Mouse (Mus musculus): ENCODE results near the gene Trim41. TPM values are rescaled to one million over a fixed set of nuclear protein-coding genes. Genes with fewer than 3 reads are reported as not detected.

The Trim41 gene
- total RNA-seq, 1 experiment = 47.8 TPM

DNA sequence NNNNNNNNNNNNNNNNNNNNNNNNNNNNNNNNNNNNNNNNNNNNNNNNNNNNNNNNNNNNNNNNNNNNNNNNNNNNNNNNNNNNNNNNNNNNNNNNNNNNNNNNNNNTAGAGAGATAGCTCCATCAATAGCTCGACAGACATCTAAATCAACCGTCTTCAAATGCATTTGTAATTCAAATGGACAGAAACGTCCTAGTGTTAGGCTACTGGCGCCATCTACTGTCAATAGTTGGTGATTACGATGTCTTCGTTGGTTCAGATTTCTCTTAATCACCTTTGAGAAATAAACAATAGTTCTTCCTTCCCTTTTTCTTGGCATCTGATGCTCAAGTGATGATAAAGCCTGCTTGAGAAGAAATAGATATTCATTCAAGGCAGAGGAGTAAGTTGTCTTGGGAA is 41.9 kb upstream of the Trim41 start:
- peak; percentile 82 for TF ChIP-seq ZC3H11A (IDR thresholded peaks at IDR 0.05; ENCODE audit: borderline replicate concordance, low read depth, low read length)
- no peak for TF ChIP-seq HCFC1 (IDR thresholded peaks at IDR 0.05; ENCODE audit: borderline replicate concordance, insufficient read depth, low read length)
- 0 out of 2 replicates have a peak, but pooled peaks have one; percentile 15 for TF ChIP-seq MAFK (IDR thresholded peaks at IDR 0.05; ENCODE audit: insufficient read depth, low read depth, low read length)
- in situ Hi-C loops (cut with MboI; ENCODE audit: low sequenced_read_pairs in 2 of 2, unreplicated experiment in 2 of 2) = loop anchor here in 1 of 2 experiments (5.0 to 25.0 kb wide), 2 partner anchors 72 to 403 kb away; no protein-coding TSS in a partner anchor
- DNase-seq (ENCODE audit: low read depth, low spot score) = peak; percentile 62

DNA sequence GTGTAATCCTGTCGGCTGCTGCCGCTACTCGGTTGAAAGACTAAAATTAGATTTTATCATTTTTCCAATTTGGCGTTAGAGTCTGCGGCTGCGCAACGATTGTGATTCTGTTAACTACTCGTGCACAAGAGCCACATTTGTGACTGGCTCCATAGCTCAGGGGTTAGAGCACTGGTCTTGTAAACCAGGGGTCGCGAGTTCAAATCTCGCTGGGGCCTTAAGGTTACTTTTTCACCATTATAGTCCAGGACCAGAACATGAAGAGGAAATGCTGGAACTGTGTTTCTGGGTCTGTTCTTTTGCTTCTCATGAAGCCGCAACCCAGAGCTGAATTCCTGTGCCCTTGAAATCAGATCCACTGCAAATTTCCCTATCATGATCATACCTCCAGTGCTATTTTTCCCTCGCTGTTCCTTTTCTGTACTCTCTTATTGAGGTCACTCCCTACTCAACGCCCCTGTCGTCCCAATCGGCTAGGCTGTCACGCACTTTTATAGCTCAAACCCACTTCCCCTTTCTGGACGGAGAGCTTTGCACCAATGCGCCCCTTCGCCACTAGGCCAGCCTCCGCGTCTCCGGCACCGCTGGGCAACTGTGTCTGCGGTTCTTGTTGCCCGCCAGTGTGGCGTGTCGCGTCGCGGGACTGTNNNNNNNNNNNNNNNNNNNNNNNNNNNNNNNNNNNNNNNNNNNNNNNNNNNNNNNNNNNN is 36.5 kb upstream of the Trim41 start:
- peak overlapping the region; percentile 44; the same call in 1 of the 2 replicates for H3K9ac ChIP-seq (ENCODE audit: insufficient read depth, low read depth, low read length, poor library complexity, severe bottlenecking)
- peak; percentile 56 for DNase-seq (ENCODE audit: low read depth, low spot score)
- in situ Hi-C loops (cut with MboI; ENCODE audit: low sequenced_read_pairs in 2 of 2, unreplicated experiment in 2 of 2) = loop anchor here (5.0 to 25.0 kb wide), 2 partner anchors 66 to 409 kb away; no protein-coding TSS in a partner anchor
- no peak overlapping the region for H3K27ac ChIP-seq (ENCODE audit: insufficient read depth, low read depth, low read length, poor library complexity, severe bottlenecking)
- peaks cover 0 to 13% of the 10 kb centered on the region in 2 experiments; a peak in 1 of 4 replicates for H3K4me1 ChIP-seq (ENCODE audit: control insufficient read depth in 2 of 2, insufficient read depth in 2 of 2, low read length in 2 of 2, poor library complexity in 1 of 2)
- TF ChIP-seq MAFK (IDR thresholded peaks at IDR 0.05; ENCODE audit: insufficient read depth, low read depth, low read length) (peak; percentile 95), HCFC1 (IDR thresholded peaks at IDR 0.05; ENCODE audit: borderline replicate concordance, insufficient read depth, low read length) (peak; percentile 65; the same call in 1 of the 2 replicates), ZNF384 (IDR thresholded peaks at IDR 0.05; ENCODE audit: low read depth, low read length) (no peak)
- H3K4me3 ChIP-seq (ENCODE audit: insufficient read depth in 1 of 2, low read depth in 1 of 2, low read length in 2 of 2, poor library complexity in 1 of 2, severe bottlenecking in 1 of 2) = peak overlapping the region; percentile 66 to 76
- H3K36me3 ChIP-seq (ENCODE audit: control insufficient read depth, insufficient read depth, low read length, poor library complexity, severe bottlenecking) = no peaks in the 10 kb centered on the region
- no peaks in the 10 kb centered on the region for H3K9me3 ChIP-seq (ENCODE audit: control insufficient read depth, insufficient read depth, low read depth, low read length)

More for the DNA sequence above, 41.9 kb upstream of the Trim41 start:
- Histone ChIP-seq H3K27ac (ENCODE audit: insufficient read depth, low read depth, low read length, poor library complexity, severe bottlenecking) (no peak overlapping the region), H3K4me1 (ENCODE audit: control insufficient read depth in 2 of 2, insufficient read depth in 2 of 2, low read length in 2 of 2, poor library complexity in 1 of 2) (peaks cover 0 to 7% of the 10 kb centered on the region in 2 experiments; a peak in 2 of 4 replicates), H3K9ac (ENCODE audit: insufficient read depth, low read depth, low read length, poor library complexity, severe bottlenecking) (no peak overlapping the region), H3K4me3 (ENCODE audit: insufficient read depth in 1 of 2, low read depth in 1 of 2, low read length in 2 of 2, poor library complexity in 1 of 2, severe bottlenecking in 1 of 2) (peak overlapping the region in 1 of 2 experiments; percentile 76; a peak in 1 of 4 replicates), H3K36me3 (ENCODE audit: control insufficient read depth, insufficient read depth, low read length, poor library complexity, severe bottlenecking) (no peaks in the 10 kb centered on the region), H3K9me3 (ENCODE audit: control insufficient read depth, insufficient read depth, low read depth, low read length) (no peaks in the 10 kb centered on the region)

DNA sequence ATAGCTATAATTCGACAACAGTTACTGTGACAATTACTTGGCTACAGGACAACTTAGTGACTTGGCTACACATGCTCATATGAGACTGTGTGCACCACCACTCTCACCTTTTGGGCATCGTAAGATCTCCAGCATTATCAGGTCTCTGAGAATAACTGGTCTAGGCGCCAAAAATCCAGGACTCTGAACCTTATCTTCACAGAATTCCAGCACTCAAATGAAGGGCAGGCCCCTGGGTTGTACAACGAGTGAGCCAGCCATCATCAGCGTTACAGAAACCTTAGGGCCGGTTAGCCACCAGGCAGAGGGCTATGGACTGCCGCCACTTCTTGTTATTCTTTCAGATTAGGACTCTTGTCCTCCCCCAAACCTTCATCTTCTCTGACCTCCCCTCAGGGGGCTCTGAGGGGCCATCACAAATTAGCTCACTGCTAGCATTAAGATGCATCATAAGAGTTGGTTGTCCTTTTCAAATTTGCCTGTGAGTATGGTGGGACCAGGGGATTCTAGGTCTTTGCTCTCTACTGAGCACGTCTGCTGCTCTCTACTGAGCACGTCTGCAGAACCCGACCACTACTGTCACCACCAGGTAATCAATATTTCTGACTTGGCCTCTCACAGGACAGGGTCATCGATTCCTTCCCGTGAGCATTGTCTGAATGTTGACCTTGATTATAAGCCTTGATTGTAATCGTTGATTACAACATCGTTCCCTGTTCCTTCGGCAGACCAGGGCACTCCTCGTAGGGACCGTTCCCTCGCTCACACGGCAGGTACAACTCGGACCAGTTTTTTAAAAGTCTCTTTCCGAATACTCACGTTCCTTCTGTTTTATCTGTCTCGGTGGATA is 35.7 kb upstream of the Trim41 start:
- Histone ChIP-seq H3K36me3 (ENCODE audit: control insufficient read depth, insufficient read depth, low read length, poor library complexity, severe bottlenecking) (no peaks in the 10 kb centered on the region), H3K9ac (ENCODE audit: insufficient read depth, low read depth, low read length, poor library complexity, severe bottlenecking) (peak overlapping the region; percentile 44; the same call in 1 of the 2 replicates), H3K9me3 (ENCODE audit: control insufficient read depth, insufficient read depth, low read depth, low read length) (no peaks in the 10 kb centered on the region), H3K27ac (ENCODE audit: insufficient read depth, low read depth, low read length, poor library complexity, severe bottlenecking) (no peak overlapping the region), H3K4me1 (ENCODE audit: control insufficient read depth in 2 of 2, insufficient read depth in 2 of 2, low read length in 2 of 2, poor library complexity in 1 of 2) (peaks cover 0 to 9% of the 10 kb centered on the region in 2 experiments; a peak in 1 of 4 replicates), H3K4me3 (ENCODE audit: insufficient read depth in 1 of 2, low read depth in 1 of 2, low read length in 2 of 2, poor library complexity in 1 of 2, severe bottlenecking in 1 of 2) (peak overlapping the region; percentile 66 to 74)
- TF ChIP-seq MAFK (IDR thresholded peaks at IDR 0.05; ENCODE audit: insufficient read depth, low read depth, low read length) (no peak), ZC3H11A (IDR thresholded peaks at IDR 0.05; ENCODE audit: borderline replicate concordance, low read depth, low read length) (no peak), ZNF384 (IDR thresholded peaks at IDR 0.05; ENCODE audit: low read depth, low read length) (no peak), HCFC1 (IDR thresholded peaks at IDR 0.05; ENCODE audit: borderline replicate concordance, insufficient read depth, low read length) (no peak), CHD2 (IDR thresholded peaks at IDR 0.05; ENCODE audit: low read depth, low read length) (no peak)
- in situ Hi-C loops (cut with MboI; ENCODE audit: low sequenced_read_pairs in 2 of 2, unreplicated experiment in 2 of 2) = loop anchor here (5.0 to 25.0 kb wide), 2 partner anchors 66 to 409 kb away; no protein-coding TSS in a partner anchor
- DNase-seq (ENCODE audit: low read depth, low spot score) = no peak

DNA sequence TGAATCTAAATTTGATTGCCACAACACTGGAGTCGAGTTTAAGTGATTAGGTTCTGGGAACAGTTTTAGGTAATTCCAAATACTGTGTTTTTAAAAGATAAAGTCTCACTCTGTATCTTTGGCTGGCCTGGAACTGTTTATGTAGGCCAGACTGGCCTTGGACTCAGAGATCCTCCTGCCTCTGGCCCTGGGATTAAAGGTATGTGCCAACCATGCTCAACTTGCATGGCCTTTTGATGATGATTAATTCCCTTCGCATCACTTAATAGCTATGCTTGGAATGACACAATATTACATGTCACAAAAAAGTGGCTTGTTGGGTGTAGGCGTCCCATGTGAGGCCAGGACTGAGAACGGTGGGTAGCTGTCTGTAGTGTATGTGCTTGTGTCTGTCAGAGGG is 35.0 kb upstream of the Trim41 start:
- Histone ChIP-seq H3K9me3 (ENCODE audit: control insufficient read depth, insufficient read depth, low read depth, low read length) (no peaks in the 10 kb centered on the region), H3K36me3 (ENCODE audit: control insufficient read depth, insufficient read depth, low read length, poor library complexity, severe bottlenecking) (no peaks in the 10 kb centered on the region), H3K4me3 (ENCODE audit: insufficient read depth in 1 of 2, low read depth in 1 of 2, low read length in 2 of 2, poor library complexity in 1 of 2, severe bottlenecking in 1 of 2) (no peak overlapping the region), H3K9ac (ENCODE audit: insufficient read depth, low read depth, low read length, poor library complexity, severe bottlenecking) (no peak overlapping the region), H3K27ac (ENCODE audit: insufficient read depth, low read depth, low read length, poor library complexity, severe bottlenecking) (no peak overlapping the region), H3K4me1 (ENCODE audit: control insufficient read depth in 2 of 2, insufficient read depth in 2 of 2, low read length in 2 of 2, poor library complexity in 1 of 2) (peaks cover 0 to 8% of the 10 kb centered on the region in 2 experiments; a peak in 1 of 4 replicates)
- TF ChIP-seq ZC3H11A (IDR thresholded peaks at IDR 0.05; ENCODE audit: borderline replicate concordance, low read depth, low read length) (no peak), ZNF384 (IDR thresholded peaks at IDR 0.05; ENCODE audit: low read depth, low read length) (no peak), MAFK (IDR thresholded peaks at IDR 0.05; ENCODE audit: insufficient read depth, low read depth, low read length) (no peak), CHD2 (IDR thresholded peaks at IDR 0.05; ENCODE audit: low read depth, low read length) (no peak), HCFC1 (IDR thresholded peaks at IDR 0.05; ENCODE audit: borderline replicate concordance, insufficient read depth, low read length) (no peak)
- no peak for DNase-seq (ENCODE audit: low read depth, low spot score)
- in situ Hi-C loops (cut with MboI; ENCODE audit: low sequenced_read_pairs in 2 of 2, unreplicated experiment in 2 of 2) = loop anchor here (5.0 to 25.0 kb wide), 2 partner anchors 65 to 410 kb away; no protein-coding TSS in a partner anchor

Data from ES-E14 (cell line).